Mouse (Mus musculus): ENCODE measurements at regions not wholly inside any gene's neighbourhood (a gene's known extent, or its start where the extent isn't known, plus 50 kb on each side); places are given as distances from the start of the nearest gene placed in this dataset.

GRCm38 (mm10) chr14:115037086-115037793 lies 54.8 kb upstream of the Gpc5 start:
- no peak for TF ChIP-seq CTCF (IDR thresholded peaks at IDR 0.05; ENCODE audit: borderline replicate concordance, insufficient read depth, low read length)
- TF ChIP-seq POLR2A (IDR thresholded peaks at IDR 0.05; ENCODE audit: low read depth, low read length): no peak
